Mouse (Mus musculus): ENCODE results near the gene Gzmk.

The Gzmk gene

DNA sequence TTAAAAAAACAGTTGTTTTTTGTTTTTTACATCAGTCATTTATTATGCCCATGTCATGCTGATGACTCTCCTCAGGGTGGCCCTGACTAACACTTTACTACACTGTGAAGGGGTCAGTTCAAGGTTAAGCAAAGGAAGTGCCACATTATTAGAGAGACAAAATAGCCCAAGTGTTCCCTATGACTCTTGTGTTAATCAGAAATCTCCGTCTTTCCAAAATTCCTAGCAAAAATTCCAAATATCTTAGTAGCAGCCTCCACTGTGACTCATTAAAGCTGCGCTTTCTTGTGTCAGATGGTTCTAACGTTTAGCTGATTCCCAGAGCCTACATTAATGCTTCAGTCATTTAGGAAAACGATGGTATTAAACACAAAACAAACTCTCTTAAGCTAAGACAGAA lies 23.5 kb downstream of the Gzmk start:
- no peak for DNase-seq (ENCODE audit: low spot score)

DNA sequence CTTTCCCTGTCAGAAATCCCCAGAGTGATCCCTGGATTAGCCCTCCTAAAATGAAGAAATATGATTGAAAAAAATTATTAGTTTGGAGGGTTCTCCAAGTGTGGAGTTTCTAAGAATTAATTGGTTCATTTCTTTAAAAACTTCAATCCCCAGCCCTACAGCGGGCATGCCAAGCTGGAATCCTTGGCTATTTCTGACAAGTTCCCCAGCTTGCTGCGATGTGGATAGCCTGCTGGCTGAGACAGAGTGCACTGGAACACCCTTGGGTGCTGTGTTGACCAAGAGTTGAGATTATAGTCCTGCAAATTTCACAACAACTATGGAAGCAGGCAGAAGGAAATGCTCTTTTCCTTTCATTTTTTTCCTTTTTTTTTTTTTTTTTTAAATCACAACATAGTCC lies 24.1 kb downstream of the Gzmk start:
- no peak for DNase-seq (ENCODE audit: low spot score)

DNA sequence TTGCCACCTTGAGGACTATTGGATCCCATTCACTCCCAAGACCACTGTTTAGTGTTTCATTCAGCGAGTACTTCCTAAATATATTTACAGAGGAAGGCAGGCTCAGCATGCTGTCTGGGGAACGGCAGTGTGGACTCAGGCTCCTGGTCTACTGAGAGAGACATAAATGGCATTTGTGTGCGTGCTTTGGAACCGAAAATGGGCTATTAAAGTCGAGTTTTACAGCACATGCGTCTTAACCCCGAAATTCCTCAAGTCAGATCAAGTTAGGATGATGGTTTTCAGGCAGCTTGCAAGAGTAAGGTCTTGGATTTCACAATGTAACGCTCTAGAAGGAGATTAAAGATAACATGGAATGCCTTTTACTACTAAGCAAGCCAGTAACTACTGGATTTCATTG lies 25.0 kb downstream of the Gzmk start:
- no peak for DNase-seq (ENCODE audit: low spot score)

DNA sequence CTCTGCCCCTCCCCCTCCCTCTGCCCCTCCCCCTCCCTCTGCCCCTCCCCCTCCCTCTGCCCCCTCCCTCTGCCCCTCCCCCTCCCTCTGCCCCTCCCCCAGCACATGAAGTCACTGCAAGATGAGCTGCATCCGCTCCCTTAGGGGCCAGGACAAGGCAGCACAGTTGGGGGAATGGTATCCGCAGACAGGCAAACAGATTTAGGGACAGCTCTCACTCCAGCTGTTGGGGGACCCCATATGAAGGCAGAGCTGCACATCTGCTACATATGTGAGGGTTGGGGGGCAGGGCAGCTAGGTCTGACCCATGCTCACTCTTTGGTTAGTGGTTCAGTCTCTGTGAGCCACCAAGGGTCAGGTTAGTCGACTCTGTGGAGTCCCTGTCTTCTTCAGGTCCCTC lies 26.4 kb downstream of the Gzmk start:
- no peak for DNase-seq (ENCODE audit: low spot score)

DNA sequence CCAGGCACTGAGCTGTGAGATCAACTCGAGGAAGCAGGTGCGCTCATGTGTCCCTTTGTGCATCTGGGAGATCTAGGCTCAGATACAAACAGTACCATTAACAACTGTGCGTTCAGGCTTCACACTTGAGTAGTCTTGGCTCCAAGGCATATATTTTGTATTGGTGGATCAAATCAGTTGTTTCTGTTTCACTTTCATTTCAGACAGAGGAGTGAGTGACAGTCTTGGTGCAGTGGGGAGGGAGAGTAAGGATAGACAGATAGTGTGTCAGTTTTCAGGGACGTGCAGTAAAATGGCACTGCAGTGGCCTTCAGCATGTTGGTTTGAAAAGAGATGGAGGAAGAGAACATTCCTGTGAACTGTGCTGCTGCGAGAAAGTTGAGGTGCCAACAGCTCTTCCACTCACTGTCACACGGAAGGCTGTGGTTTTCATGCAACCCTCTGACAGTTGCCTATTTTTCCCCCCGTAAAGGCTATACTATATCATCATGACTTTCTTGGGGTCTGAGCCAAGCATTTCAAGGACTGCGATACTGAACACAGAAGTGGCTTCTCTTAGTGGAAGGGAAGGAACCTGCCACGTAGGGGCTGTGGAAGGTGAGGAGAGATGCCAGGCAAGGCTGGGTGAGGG lies 27.7 kb downstream of the Gzmk start:
- no peak for DNase-seq (ENCODE audit: low spot score)

DNA sequence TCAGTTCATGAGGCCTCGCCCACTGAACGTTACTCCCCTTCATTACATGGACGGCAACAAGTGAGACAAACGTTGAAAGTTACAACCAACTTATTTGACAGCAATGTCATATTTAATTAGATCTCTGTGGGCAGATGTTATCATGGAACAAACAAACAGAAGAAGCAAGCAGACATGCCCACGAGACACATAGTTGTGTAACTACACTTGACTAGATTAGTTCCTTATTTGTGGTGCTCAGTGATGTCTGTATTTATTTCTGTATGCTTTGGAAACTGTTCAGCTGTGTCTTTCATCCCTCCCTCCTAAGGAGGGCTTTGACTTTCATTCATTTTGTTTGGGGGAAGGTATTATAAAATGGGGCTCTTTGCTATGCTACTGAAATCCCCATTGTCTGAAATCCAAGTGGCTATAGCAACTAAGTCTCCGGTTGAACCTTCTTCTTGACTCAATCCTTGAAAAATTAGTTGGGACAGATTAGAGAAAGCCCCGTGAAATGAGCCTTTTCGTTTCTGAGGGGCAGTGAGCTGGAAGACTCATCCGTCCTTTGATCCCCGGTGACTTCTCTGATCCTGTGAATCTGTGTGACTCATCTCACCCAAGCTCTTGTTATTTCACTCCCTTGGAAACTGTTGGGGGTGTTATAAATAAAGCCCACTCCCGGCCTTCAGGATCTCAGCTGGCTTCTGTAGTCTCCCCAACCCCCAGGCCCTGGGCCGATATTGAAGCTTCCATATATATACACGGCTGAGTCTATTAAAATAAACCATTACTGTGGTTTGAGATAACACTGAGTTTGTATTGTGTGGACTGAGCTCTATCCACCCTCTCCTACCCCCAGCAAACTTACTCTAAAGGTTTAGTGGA lies 28.7 kb downstream of the Gzmk start:
- no peak for DNase-seq (ENCODE audit: low spot score)

DNA sequence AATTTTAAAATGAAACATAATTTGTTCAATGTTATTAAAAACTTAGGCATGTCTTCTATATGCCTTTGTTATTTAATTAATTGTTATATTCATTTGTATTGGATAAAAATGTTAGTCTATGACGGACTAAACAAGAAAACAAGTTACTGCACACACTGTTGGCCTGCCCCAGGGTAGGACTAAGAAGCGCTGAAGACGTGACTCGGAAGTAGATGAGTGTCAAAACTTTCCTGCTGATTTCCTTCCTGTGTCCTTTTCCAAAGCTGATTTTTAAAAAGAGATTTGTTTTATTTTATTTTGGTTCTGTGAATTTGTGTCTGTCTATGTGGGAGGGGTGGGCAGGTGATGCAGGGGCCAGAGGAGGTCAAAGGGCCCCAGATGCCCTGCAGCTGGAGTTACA lies 42.0 kb downstream of the Gzmk start:
- DNase-seq (ENCODE audit: low spot score) = no peak

DNA sequence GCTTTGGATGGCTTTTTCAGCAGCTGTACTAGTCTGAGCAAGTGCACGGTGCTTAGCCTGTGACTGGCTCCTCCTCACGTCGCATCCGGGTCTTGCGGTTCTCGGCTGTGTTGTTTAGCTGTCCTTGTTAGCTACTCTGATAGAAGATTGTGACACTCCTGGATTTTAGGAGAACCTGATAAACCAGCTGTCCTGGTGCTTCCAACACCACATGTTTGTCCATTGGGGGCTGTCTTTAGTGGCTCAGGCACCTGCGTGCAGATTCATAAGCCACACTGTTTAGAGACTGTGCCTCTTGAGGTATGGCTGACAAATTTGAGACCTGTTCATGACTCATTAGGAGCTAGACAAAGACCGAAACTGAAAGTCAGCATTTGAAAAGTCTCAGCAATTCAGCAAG lies 42.4 kb downstream of the Gzmk start:
- DNase-seq (ENCODE audit: low spot score) = peak; percentile 64

DNA sequence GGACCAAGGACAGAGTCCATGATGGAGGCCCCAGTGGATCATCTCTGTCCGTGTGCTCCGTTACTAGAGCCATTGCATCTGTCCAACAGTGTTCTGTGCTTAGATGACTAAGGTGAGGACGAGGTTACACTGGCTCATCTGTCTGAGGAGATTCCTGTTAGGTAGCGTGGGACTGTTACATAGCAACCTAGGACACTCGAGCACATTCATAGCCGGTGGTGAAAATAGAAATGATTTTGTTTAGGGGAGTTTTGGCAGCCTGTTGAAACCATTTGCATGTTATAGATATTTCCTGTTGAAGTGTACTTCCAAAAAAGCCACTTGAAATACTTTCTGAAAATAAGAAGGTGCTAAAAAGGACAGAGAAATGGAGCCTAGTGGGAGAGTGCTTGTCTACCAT lies 51.5 kb downstream of the Gzmk start:
- no peak for DNase-seq (ENCODE audit: low spot score)

DNA sequence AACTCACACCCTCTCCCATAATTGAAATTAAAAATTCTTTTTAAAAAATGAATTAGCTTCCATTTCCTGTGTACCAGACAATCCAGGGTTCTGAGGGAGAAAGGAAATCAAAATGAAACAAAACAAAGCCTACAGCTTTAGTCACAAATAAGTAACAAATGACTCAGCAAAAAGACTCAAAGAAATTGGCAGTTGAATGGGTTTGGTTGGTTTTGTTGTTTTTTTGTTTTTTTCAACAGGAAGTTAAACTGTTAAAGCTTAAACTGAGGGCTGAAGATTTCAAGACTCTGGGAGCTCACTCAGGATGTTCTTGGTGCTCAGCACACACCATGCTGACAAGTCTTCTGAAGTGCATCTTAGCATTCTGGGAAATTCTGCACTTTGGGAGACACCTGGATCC lies 55.5 kb downstream of the Gzmk start:
- no peak for DNase-seq (ENCODE audit: low spot score)

DNA sequence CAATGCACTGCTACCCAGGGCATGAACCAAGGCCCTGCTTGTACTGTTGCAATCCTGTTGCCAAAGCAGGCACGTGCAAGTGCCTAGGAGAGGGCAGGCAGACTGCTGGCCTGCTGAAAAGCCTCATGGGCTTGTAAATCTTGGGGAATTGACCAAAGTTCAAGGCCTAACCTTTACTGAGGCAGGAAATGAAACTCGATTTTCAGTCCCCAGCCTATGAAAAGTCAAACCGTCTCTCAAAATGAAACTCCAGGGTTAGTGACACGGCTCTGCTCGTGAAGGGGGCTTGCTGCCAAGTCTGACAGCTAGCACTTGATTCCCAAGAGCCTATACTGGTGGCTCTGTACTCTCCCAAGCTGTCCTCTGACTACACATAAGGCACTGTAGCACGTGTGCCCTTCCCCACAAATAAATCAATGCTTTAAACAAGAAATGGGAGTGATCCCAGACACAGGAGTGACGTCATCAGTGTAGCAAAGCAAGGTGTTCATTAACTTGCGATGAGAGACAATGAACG lies 57.6 kb downstream of the Gzmk start:
- DNase-seq (ENCODE audit: low spot score) = no peak

DNA sequence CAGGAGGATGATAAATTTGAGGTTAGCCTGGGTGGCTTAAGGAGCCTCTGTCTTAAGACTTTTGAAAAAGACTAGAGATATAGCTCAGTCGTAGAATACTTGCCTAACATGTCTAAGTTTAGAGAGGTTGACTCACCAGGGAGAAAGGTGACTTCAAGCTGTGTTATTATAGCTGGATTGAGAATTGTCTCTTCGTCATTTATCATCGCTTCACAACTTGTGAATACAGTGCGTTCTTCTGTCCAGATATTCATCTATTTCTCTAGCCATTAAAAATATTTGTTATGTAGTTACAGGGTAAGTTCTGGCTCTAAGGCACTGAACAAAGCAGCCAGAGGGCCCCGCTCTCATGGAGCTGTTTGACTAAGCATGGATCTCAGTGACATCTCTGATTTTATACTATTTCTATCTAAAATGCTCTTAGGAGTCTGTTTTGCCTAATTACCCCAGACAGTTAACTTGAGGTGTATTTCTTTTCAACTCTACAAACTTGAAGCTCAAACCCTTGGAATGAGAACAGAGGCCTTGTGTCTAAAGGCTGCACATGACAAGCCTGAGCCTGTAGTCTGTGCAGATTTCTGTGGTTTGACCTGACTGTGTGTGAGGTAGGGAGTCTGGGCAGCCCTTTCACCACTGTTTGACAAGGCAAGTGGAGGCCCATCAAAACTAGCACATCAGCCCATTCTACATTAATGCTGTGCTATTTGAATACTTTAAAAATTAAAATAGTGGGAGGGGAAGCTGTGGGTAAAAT lies 61.3 kb downstream of the Gzmk start:
- peak; percentile 22 for DNase-seq (ENCODE audit: low spot score)

DNA sequence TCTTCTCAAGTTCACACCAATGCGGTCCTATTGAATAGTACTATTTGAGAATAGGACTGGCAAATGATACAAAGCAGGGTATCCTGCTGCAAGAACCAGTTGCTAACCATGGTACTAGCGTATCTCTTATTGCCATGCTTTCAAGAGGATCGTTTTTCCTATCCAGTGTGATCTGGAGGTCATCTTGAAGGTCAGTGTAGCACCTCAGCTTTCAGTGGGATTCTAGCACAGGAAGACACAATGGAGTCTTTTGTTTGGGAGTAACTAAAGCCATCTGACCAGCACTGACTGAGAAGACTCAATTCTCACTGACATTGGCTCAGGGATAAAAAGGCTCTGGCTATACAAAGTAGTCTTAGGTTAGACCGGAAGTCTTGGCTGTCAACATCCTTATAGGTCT lies 74.2 kb downstream of the Gzmk start:
- DNase-seq (ENCODE audit: low spot score) = no peak

DNA sequence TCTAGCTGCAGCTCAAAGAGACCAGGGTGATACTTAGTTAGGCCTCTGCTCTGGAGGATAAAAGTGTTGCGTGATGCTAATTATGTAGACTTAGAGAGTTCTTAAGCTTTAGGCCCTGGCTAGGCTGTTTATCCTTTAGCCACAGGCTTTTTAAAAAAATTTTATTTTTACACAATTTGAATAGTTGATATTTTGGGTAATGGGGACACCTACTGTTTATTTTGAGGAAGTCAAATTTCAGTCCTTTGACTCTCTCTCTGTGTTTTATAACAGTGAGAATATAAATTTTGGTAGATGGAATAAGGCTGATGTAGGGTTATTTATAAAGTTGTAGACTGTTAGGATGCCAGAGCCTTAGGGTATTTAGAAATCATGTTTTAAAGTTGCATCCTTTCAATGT lies 86.1 kb downstream of the Gzmk start:
- no peak for DNase-seq (ENCODE audit: low spot score)

DNA sequence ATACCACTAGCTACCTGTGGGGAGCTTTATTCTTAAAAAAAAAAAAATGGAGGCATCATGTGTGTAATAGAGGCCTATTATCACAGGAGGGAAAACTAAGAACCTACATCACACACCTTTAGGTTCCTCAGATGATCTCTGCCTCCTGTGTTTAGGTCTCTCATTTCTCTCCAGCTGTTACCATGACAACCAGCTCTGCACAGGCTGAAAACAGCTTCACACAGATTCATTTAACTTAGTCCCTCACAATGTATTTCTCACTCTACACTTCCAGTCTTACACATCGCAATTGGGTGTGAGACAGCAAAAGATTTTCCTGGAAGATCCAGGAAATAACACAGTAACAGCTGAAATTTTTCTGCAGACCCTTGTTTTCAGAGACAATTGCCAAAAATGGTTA lies 95.7 kb downstream of the Gzmk start:
- DNase-seq (ENCODE audit: low spot score) = no peak
